Mouse (Mus musculus): ENCODE measurements around the gene Med29. TPM values are rescaled to one million over a fixed set of nuclear protein-coding genes. Genes with fewer than 3 reads are reported as not detected.

Med29 gene
- total RNA-seq, 1 experiment from 2014 or later, result 21.3 TPM

Other genes starting within 250 kb of the Med29 start
- gene Fbl, start 223.0 kb downstream of the Med29 start, total RNA-seq (2017), result 193 and 260 TPM in 2 replicates
- 2.4 and 3.3 TPM in 2 replicates for gene Dyrk1b, start 213.2 kb downstream of the Med29 start, total RNA-seq (2017)
- 0.87 and 2.7 TPM in 2 replicates for gene Eid2, start 124.8 kb downstream of the Med29 start, total RNA-seq (2017)
- gene Eid2b, start 115.0 kb downstream of the Med29 start, total RNA-seq (2017), result 1.9 and 4.7 TPM in 2 replicates
- not detected in 2 replicates for gene Selenov, start 101.5 kb downstream of the Med29 start, total RNA-seq (2017)
- not detected in 2 replicates for gene Dll3, start 90.5 kb downstream of the Med29 start, total RNA-seq (2017)
- 49.6 and 63.8 TPM in 2 replicates for gene Timm50, start 80.6 kb downstream of the Med29 start, total RNA-seq (2017)
- 63.4 and 68.1 TPM in 2 replicates for gene Supt5, start 54.0 kb downstream of the Med29 start, total RNA-seq (2017)
- 960 and 1,032 TPM in 2 replicates for gene Rps16, start 42.1 kb downstream of the Med29 start, total RNA-seq (2017)
- 2.1 and 3.9 TPM in 2 replicates for gene Plekhg2, start 20.1 kb downstream of the Med29 start, total RNA-seq (2017)
- 82.7 and 90.0 TPM in 2 replicates for gene Zfp36, start 12.5 kb downstream of the Med29 start, total RNA-seq (2017)
- 149 and 190 TPM in 2 replicates for gene Paf1, start 243 bp upstream of the Med29 start, total RNA-seq (2017)
- 583 and 663 TPM in 2 replicates for gene Gmfg, start 44.7 kb upstream of the Med29 start, total RNA-seq (2017)
- gene Lrfn1, start 59.3 kb upstream of the Med29 start, total RNA-seq (2017), result 2.1 and 2.9 TPM in 2 replicates
- gene Ifnl2, start 117.7 kb upstream of the Med29 start, total RNA-seq (2017), result not detected in 2 replicates
- not detected in 2 replicates for gene Ifnl3, start 130.1 kb upstream of the Med29 start, total RNA-seq (2017)
- not detected in 2 replicates for gene Sycn, start 148.2 kb upstream of the Med29 start, total RNA-seq (2017)
- gene Nccrp1, start 154.5 kb upstream of the Med29 start, total RNA-seq (2017), result 0.09 TPM in 1 of 2 replicates, not detected in the other
- gene Samd4b, start 205.4 kb upstream of the Med29 start, total RNA-seq (2017), result 4.6 and 5.4 TPM in 2 replicates
- gene Pak4, start 205.5 kb upstream of the Med29 start, total RNA-seq (2017), result 5.9 and 7.5 TPM in 2 replicates
- gene Acp7, start 238.6 kb upstream of the Med29 start, total RNA-seq (2017), result not detected in 2 replicates